Mouse (Mus musculus): Measurements from ENCODE around the gene Gm14743. TPM values are rescaled to one million over a fixed set of nuclear protein-coding genes. Genes with fewer than 3 reads are reported as not detected.
"Not testable (repeated sequence)": the region's sequence is repeated elsewhere in the genome, so short reads cannot be mapped to it uniquely, and the experiment has no call there.

Gm14743 gene
- total RNA-seq (2014; rRNA removed) (not detected in 2 replicates), polyA plus RNA-seq (2015; fragmentation: Nextera tagmentation; extraction: Ambion mirVana) (not detected in 2 replicates)

GRCm38 (mm10) chrX:78245821-78246220 lies at the start of gene Gm14743:
Gene Gm14743 (minus strand): TSS chrX:78245921.
- not testable (repeated sequence) for DNase-seq (ENCODE audit: low spot score); H3K4me1 ChIP-seq (ENCODE audit: insufficient read depth, low read length); H3K4me3 ChIP-seq (ENCODE audit: low read depth, low read length); H3K4me2 ChIP-seq (ENCODE audit: low read depth, low read length, poor library complexity, severe bottlenecking); ATAC-seq (ENCODE audit: low FRiP score); H3K36me3 ChIP-seq (ENCODE audit: insufficient read depth, low read length); H3K27ac ChIP-seq (ENCODE audit: low read depth, low read length); H3K9me3 ChIP-seq (ENCODE audit: low read length); H3K27me3 ChIP-seq (ENCODE audit: insufficient read depth, low read length); H3K9ac ChIP-seq (replicated peaks; ENCODE audit: low read length, poor library complexity, severe bottlenecking)
- WGBS: no CpG with 5 or more reads among the region's 3 CpGs

- no peaks in the 10 kb centered on the region for H3K9me3 ChIP-seq (ENCODE audit: low read length)
- H3K27me3 ChIP-seq (ENCODE audit: insufficient read depth, low read length): no peaks in the 10 kb centered on the region
- no peak overlapping the region for H3K27ac ChIP-seq (ENCODE audit: low read depth, low read length)
- no peak overlapping the region for H3K4me2 ChIP-seq (ENCODE audit: low read depth, low read length, poor library complexity, severe bottlenecking)
- H3K36me3 ChIP-seq (ENCODE audit: insufficient read depth, low read length): no peaks in the 10 kb centered on the region
- H3K9ac ChIP-seq (replicated peaks; ENCODE audit: low read length, poor library complexity, severe bottlenecking): no peak overlapping the region
- DNase-seq (ENCODE audit: low spot score) (no peak), ATAC-seq (ENCODE audit: low FRiP score) (no peak)
- WGBS: 88% methylated on average over 5 of the region's 5 CpGs
- no peaks in the 10 kb centered on the region for H3K4me1 ChIP-seq (ENCODE audit: insufficient read depth, low read length)
- no peak for TF ChIP-seq CTCF (IDR thresholded peaks at IDR 0.05)
- no peak overlapping the region for H3K4me3 ChIP-seq (ENCODE audit: low read depth, low read length)
These were observed 42.9 kb downstream of the Gm14743 start for GRCm38 (mm10) chrX:78202829-78203228.

- not testable (repeated sequence) for H3K27me3 ChIP-seq (ENCODE audit: insufficient read depth, low read length); H3K4me2 ChIP-seq (ENCODE audit: low read depth, low read length, poor library complexity, severe bottlenecking); DNase-seq (ENCODE audit: low spot score); ATAC-seq (ENCODE audit: low FRiP score); H3K9ac ChIP-seq (replicated peaks; ENCODE audit: low read length, poor library complexity, severe bottlenecking); H3K27ac ChIP-seq (ENCODE audit: low read depth, low read length); H3K4me1 ChIP-seq (ENCODE audit: insufficient read depth, low read length); H3K4me3 ChIP-seq (ENCODE audit: low read depth, low read length); H3K9me3 ChIP-seq (ENCODE audit: low read length); H3K36me3 ChIP-seq (ENCODE audit: insufficient read depth, low read length)
- 57% methylated on average over 1 of the region's 1 CpGs for WGBS
These were observed 43.5 kb downstream of the Gm14743 start for GRCm38 (mm10) chrX:78202220-78202619.

Other genes starting within 250 kb of the Gm14743 start
- gene Obp1a, start 154.5 kb downstream of the Gm14743 start, total RNA-seq (2014; rRNA removed): not detected in 2 replicates
- not detected in 2 replicates for gene Obp1a, start 154.5 kb downstream of the Gm14743 start, polyA plus RNA-seq (2015; fragmentation: Nextera tagmentation; extraction: Ambion mirVana)
- gene Gm5938, start 120.5 kb downstream of the Gm14743 start, total RNA-seq (2014; rRNA removed): not detected in 2 replicates
- not detected in 2 replicates for gene Gm5938, start 120.5 kb downstream of the Gm14743 start, polyA plus RNA-seq (2015; fragmentation: Nextera tagmentation; extraction: Ambion mirVana)
- gene Obp1b, start 59.1 kb downstream of the Gm14743 start, total RNA-seq (2014; rRNA removed): not detected in 2 replicates
- not detected in 2 replicates for gene Obp1b, start 59.1 kb downstream of the Gm14743 start, polyA plus RNA-seq (2015; fragmentation: Nextera tagmentation; extraction: Ambion mirVana)
- gene 4930480E11Rik, start 123.7 kb upstream of the Gm14743 start, total RNA-seq (2014; rRNA removed): not detected in 2 replicates
- gene 4930480E11Rik, start 123.7 kb upstream of the Gm14743 start, polyA plus RNA-seq (2015; fragmentation: Nextera tagmentation; extraction: Ambion mirVana): not detected in 2 replicates

All from midbrain, postnatal 0 days (tissue).